ENCODE assay signal across 8 mouse cellular contexts in genomic region chr11:59208153-59208831, GRCm38 (mm10). TPM values are rescaled to one million over a fixed set of nuclear protein-coding genes. Genes with fewer than 3 reads are reported as not detected.
A peak's percentile ranks its signal among the peaks of the same experiment; 100 is the strongest.
DNase-seq lines count a peak whose midpoint lies in the region; ATAC-seq and TF ChIP-seq lines count a peak whose summit lies in the region.

Gene 2310033P09Rik (plus strand): TSS chr11:59208321.

- DNase-seq in G1E (ENCODE audit: low spot score), result peak; percentile 78
- DNase-seq in cerebellum, adult 18-20 months, result peak; percentile 90 to 97
- DNase-seq in heart, postnatal 25 days (ENCODE audit: low spot score), result peak; percentile 91
- peak; percentile 92 to 96 for DNase-seq in layer of hippocampus, adult 18-20 months (ENCODE audit: low spot score in 2 of 2)
- peak; percentile 92 to 93 for DNase-seq in lung, adult 18-20 months

- H3K27me3 ChIP-seq in G1E (ENCODE audit: insufficient read depth, low read length), result no peaks in the 10 kb centered on the region
- H3K27me3 ChIP-seq in forebrain, embryonic 16.5 days (replicated peaks; ENCODE audit: control insufficient read depth, insufficient read depth, low read length), result no peaks in the 10 kb centered on the region
- no peaks in the 10 kb centered on the region for H3K27me3 ChIP-seq in neural tube, embryonic 14.5 days (ENCODE audit: control insufficient read depth, insufficient read depth, low read length)
- no peaks in the 10 kb centered on the region for H3K27me3 ChIP-seq in testis, adult 2 months (ENCODE audit: control insufficient read depth, insufficient read depth, low read length)

- H3K4me2 ChIP-seq in forebrain, embryonic 16.5 days (ENCODE audit: low read length), result peak within 1 kb of the TSS; percentile 89
- H3K4me2 ChIP-seq in neural tube, embryonic 14.5 days (ENCODE audit: low read depth, low read length), result peak within 1 kb of the TSS; percentile 80

- H3K4me1 ChIP-seq in G1E (ENCODE audit: insufficient read depth, low read depth, low read length), result peaks cover 51% of the 10 kb centered on the region
- peaks cover 23% of the 10 kb centered on the region for H3K4me1 ChIP-seq in forebrain, embryonic 16.5 days (replicated peaks; ENCODE audit: control insufficient read depth, insufficient read depth, low read length)
- H3K4me1 ChIP-seq in neural tube, embryonic 14.5 days (ENCODE audit: control insufficient read depth, insufficient read depth, low read length), result peaks cover 9% of the 10 kb centered on the region
- peaks cover 7% of the 10 kb centered on the region for H3K4me1 ChIP-seq in testis, adult 2 months (ENCODE audit: control insufficient read depth, insufficient read depth, low read length)

- TF ChIP-seq POLR2A in testis, adult 2 months (IDR thresholded peaks at IDR 0.05; ENCODE audit: control insufficient read depth, low read depth, low read length), result peak; percentile 94

- under 1% methylated on average over 67 of the region's 67 CpGs for WGBS in forebrain, embryonic 16.5 days
- under 1% methylated on average over 67 of the region's 67 CpGs for WGBS in neural tube, embryonic 14.5 days

- H3K36me3 ChIP-seq in G1E (replicated peaks), result peaks cover 75% of the 10 kb centered on the region
- peaks cover 24% of the 10 kb centered on the region for H3K36me3 ChIP-seq in forebrain, embryonic 16.5 days (ENCODE audit: control insufficient read depth, insufficient read depth)
- peaks cover 30% of the 10 kb centered on the region for H3K36me3 ChIP-seq in neural tube, embryonic 14.5 days (ENCODE audit: control insufficient read depth, insufficient read depth, low read length)
- no peaks in the 10 kb centered on the region; the same call in 1 of the 2 replicates for H3K36me3 ChIP-seq in testis, adult 2 months (ENCODE audit: control insufficient read depth, insufficient read depth, low read length)

- peak within 1 kb of the TSS; percentile 91 for H3K9ac ChIP-seq in forebrain, embryonic 16.5 days (replicated peaks; ENCODE audit: low read depth, low read length)
- H3K9ac ChIP-seq in neural tube, embryonic 14.5 days (replicated peaks; ENCODE audit: low read depth, low read length), result peak within 1 kb of the TSS; percentile 80

- peak within 1 kb of the TSS; percentile 87 for H3K27ac ChIP-seq in forebrain, embryonic 16.5 days (ENCODE audit: low read length)
- H3K27ac ChIP-seq in neural tube, embryonic 14.5 days (ENCODE audit: low read depth, low read length), result peak within 1 kb of the TSS; percentile 89
- peak within 1 kb of the TSS; percentile 96 for H3K27ac ChIP-seq in testis, adult 2 months (ENCODE audit: control insufficient read depth, insufficient read depth, low read depth, low read length)

- H3K9me3 ChIP-seq in G1E (replicated peaks), result no peaks in the 10 kb centered on the region
- H3K9me3 ChIP-seq in forebrain, embryonic 16.5 days (ENCODE audit: control insufficient read depth, low read length), result no peaks in the 10 kb centered on the region
- no peaks in the 10 kb centered on the region for H3K9me3 ChIP-seq in neural tube, embryonic 14.5 days (ENCODE audit: control insufficient read depth, low read length)

- peak; percentile 12; the same call in 1 of the 2 replicates for ATAC-seq in G1E (ENCODE audit: extremely low read depth, insufficient number of reproducible peaks, low FRiP score, poor library complexity, severe bottlenecking)
- peak; percentile 90 for ATAC-seq in forebrain, embryonic 16.5 days
- ATAC-seq in neural tube, embryonic 14.5 days (ENCODE audit: low read depth), result peak; percentile 87

- no peak for TF ChIP-seq CTCF in G1E (IDR thresholded peaks at IDR 0.05; ENCODE audit: low read depth, low read length)
- TF ChIP-seq CTCF in testis, adult 2 months (IDR thresholded peaks at IDR 0.05; ENCODE audit: control insufficient read depth, insufficient read depth, insufficient replicate concordance, low read depth, low read length), result peak; percentile 18; the same call in 1 of the 2 replicates

- H3K4me3 ChIP-seq in G1E (ENCODE audit: low read depth, low read length), result peak within 1 kb of the TSS; percentile 100
- peak within 1 kb of the TSS; percentile 100 for H3K4me3 ChIP-seq in forebrain, embryonic 16.5 days (replicated peaks; ENCODE audit: low read length)
- H3K4me3 ChIP-seq in neural tube, embryonic 14.5 days (ENCODE audit: low read depth, low read length), result peak within 1 kb of the TSS; percentile 92
- H3K4me3 ChIP-seq in testis, adult 2 months (ENCODE audit: control insufficient read depth, low read depth, low read length), result peak within 1 kb of the TSS; percentile 98

- intact Hi-C loops in heart, postnatal 25 days (cut with DNase I), result no loop called here

RNA-seq across cellular contexts. Expression of gene 2310033P09Rik, which starts in this region (rescaled TPM):
- total RNA-seq in G1E (2014; fragmentation: Nextera tagmentation) (7.1 and 10.7 TPM in 2 replicates), G1E (2017) (6.1 and 9.0 TPM in 2 replicates)
- 32.0 and 37.3 TPM in 2 replicates for polyA plus RNA-seq in G1E (2012)
- polyA plus RNA-seq in forebrain, embryonic 16.5 days (2015; fragmentation: Nextera tagmentation; extraction: Ambion mirVana), result 21.7 and 27.3 TPM in 2 replicates
- total RNA-seq in heart, postnatal 25 days (2021), result 1 to 10 TPM; 8.3 to 8.7 TPM
- total RNA-seq in layer of hippocampus, adult 18-20 months (2021), result 10 to 100 TPM; 26.6 to 27.3 TPM
- 22.4 and 25.4 TPM in 2 replicates for polyA plus RNA-seq in neural tube, embryonic 14.5 days (2014; fragmentation: Nextera tagmentation; extraction: Ambion mirVana)
- polyA plus RNA-seq in testis, adult 2 months (2012; rRNA removed), result 11.1 and 13.3 TPM in 2 replicates

Comparison
In these comparisons a context has a peak if more than half of its experiments do, and no peak if none do; other contexts are left out.
1. Peak in every context shown above with its lines: DNase-seq, ATAC-seq, H3K4me3 ChIP-seq and H3K27ac ChIP-seq.
2. ATAC-seq: peak in every context shown above with its lines; median percentile 90 in forebrain, embryonic 16.5 days; 87 in neural tube, embryonic 14.5 days; 12 in G1E.